Mouse (Mus musculus): Measurements from ENCODE around the gene Arl2.
A peak's percentile ranks its signal among the peaks of the same experiment; 100 is the strongest.
"Not testable (repeated sequence)": the region's sequence is repeated elsewhere in the genome, so short reads cannot be mapped to it uniquely, and the experiment has no call there.

Gene Arl2

DNA sequence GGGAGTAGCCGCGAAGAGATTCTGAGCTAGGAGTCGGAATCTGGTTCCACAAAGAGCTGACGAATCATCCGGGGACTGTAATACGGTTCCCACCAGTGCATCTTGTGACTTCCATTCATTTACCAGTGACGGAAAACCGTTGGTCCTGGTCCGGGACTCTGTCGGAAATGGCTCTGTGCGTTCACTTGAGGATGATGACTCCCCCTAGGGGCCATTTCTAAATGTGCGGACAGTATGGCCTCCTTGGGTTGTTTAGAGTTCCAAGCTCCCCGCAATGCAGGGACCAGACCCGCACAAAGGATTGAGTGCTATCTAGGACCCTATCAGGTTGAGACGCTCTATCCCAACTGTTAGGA is at the start of gene Arl2:
Gene Arl2 (minus strand): TSS at position 155 of the 356 bp plus-strand sequence.
- DNase-seq (ENCODE audit: low spot score) = peak; percentile 81

DNA sequence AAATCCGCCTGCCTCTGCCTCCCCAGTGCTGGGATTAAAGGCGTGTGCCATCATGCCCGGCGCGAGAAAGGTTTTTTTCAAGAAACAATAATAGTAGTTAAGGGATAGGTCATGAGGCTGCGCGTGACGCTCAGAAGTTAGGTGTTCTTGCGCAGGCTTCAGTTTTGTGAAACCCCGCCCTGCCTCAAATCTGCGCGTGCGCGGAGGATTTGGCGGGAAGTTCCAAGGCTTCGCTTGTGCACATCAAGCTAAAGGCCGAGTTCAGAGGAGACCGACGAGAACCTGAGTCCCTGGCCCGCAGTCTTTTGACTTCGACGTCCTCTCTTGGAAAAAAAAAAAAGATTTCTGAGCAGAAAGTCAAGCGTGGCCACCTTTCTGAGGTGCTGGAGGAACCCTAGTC is 42.8 kb upstream of the Arl2 start, which contains the start of gene Majin:
Gene Majin (plus strand): TSS at position 258 of the 400 bp plus-strand sequence.
- DNase-seq (ENCODE audit: low spot score) = peak; percentile 87

DNA sequence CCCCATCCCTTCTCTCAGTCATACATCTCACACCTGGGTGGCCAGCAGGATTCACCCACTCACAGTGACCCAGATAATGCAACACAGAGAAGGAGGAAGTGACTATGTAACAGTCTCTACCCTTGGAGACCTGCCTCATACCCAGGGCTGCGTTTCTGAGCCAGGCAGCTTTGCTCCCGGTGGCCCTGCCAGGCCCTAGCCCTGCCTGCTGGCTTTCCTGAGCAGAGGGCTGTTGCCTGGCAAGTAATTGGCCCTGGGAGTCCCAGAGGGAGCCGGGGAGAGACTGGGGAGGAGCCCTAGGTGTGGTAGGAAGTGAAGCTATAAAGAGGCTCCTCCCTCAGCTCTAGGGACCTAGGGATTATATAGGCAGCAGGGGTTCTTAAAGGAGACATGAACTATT is 41.2 kb upstream of the Arl2 start:
- DNase-seq (ENCODE audit: low spot score) = no peak

DNA sequence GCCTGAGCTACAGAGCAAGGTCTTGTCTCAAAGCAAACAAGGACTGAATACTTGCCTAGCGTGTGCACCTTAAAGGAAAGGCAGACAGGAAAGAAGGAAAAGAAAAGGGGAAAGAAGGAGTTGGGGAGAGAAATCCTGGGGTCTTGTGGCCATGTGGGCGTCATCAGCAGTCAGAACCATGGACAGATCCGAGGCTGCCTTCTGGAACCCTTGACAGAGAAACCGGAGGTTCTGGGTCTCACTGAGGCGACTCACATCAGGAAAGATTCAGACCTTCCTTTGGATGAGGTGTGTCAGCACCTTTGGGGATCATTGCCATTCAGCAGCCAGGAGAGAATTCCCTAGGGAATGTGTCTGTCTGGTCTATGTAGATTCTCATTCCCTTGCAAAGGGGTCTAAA is 40.3 kb upstream of the Arl2 start:
- DNase-seq (ENCODE audit: low spot score) = no peak

DNA sequence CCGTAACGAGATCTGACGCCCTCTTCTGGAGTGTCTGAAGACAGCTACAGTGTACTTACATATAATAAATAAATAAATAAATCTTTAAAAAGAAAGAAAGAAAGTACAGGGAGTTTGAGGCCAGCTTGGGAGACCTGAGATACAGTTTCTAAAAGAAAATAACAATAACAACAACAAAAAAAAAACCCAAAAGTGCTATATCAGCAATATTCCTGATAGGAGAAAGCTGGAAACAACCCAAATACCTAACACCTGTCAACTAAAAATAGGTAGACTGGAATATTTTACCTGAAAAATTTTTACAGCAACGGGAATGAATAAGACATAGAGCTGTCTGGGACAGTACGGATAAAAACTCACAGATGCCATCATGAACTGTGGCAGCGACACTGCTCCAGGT is 37.4 kb upstream of the Arl2 start:
- DNase-seq (ENCODE audit: low spot score) = no peak

DNA sequence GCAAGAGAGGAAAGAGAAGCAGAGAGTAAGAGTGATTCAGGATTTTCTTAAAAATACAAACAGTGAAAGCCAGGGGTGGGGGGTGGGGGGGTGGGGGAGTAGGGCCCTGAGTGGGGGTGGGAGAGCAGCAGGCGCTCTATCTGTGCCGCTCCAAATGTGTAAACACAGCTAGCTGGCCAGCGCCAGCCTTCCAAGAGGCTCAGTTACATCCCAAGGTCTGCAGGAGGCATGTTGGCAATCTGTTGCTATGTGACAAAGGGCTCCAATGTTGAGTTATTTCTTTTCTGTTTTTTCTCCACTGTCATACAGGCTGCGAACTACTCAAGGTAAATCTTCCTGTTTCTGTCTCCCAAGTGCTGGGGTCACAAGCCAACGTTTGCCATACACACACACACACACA is 33.4 kb upstream of the Arl2 start:
- DNase-seq (ENCODE audit: low spot score) = peak; percentile 58

DNA sequence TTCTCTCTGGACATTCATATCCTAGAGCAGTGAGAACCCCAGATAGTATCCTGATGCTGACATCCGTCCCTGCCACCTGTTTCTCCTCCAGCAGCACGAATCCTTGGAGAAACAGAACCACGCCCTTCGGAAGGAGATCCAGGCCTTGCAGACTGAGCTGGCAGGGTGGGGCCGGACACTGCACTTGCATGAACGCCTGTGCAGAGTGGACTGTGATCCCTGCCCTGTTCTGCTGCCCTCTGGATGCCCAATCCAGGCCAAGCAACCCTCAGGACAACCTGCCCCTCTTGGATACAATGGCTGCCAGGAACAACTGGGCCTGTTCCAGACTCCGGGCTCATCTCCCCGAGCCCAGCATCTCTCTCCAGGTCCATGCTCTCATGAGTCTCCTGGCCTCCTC is 29.9 kb upstream of the Arl2 start:
- no peak for DNase-seq (ENCODE audit: low spot score)

DNA sequence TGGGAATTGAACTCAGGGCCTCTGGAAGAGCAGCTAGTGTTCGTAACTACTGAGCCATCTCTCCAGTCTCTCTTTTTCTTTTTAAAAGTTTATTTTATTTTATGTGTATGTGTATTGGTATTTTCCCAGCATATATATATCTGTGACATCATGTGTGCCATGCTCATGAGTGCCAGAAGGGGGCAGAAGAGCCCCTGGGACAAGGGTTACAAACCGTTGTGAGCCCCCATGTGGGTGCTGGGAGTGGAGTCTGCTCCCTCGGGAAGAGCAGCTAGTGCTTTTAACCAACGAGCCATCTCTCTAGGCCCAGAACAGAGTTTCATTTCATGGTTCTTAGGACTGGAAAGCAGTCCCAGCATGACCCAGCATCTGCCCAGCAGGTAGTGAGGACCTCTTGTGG is 25.4 kb upstream of the Arl2 start:
- no peak for DNase-seq (ENCODE audit: low spot score)

DNA sequence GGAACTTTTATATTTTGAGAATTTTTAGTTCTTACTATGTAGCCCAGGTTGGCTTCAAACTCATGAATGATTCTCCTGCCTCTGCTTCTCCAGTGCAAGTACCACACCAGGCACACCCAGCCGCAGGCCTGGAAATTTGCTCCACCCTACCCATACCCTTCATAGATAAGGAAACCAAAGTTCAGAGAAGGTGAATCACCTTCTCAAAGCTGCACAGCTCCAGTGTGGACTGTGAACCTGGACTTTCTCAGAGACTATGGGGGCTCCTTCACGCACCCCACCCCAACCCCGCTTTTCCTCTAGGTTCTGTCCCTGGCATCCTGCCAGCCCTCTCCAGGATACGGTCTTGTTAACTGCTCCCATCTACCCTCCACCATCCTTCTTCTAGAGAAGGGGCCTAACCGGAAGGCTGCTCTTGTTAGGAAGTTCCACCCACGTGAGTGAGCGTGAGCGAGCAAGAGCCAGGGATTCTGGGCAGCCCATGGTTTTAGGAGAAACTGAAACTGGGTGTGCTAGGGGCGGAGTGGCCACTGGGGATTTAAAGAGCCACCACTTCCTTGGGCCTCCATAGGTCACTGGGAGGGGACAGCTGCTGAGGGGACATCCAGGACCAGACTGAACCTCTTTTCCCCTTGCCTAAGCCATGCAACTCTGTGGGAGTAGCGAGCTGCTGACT is 22.7 kb upstream of the Arl2 start:
- DNase-seq (ENCODE audit: low spot score) = no peak

DNA sequence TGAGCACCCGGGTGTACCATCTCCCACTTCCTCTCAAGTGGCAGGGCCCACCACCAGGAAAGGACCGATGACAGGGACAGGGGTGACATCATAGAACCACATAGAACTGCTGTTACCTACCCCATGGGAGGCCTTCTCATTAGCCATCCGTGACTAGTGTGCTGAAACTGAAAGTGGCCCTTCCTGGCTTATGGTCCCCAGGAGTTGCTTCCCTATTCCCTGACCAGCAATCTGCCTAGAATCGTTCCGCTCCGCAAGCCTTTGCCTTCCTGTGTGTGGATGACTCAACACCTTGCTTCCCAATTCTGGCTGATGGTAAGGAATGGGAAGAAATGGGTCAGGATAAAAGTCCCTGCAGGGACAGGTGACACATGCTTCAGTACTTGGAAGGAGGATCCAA is 15.9 kb upstream of the Arl2 start:
- DNase-seq (ENCODE audit: low spot score) = no peak

DNA sequence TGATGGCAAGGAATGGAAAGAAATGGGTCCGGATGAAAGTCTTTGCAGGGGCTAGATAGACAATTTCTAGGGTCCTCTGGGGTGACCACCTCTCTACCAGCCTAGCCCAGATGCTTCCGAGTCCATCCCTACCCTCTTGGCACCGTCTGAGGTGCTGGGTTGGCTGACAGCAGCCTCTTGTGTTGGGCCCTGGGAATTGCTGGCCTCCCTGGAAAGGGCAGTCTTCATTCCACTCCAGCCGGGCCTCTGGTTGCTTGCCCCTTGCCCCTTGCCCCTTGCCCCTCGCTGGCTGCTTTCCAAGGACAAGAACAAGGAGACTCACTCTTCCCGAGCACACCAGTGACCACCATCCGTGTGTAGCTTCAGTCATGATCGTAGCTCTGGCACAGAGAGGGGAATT is 15.0 kb upstream of the Arl2 start:
- no peak for DNase-seq (ENCODE audit: low spot score)

DNA sequence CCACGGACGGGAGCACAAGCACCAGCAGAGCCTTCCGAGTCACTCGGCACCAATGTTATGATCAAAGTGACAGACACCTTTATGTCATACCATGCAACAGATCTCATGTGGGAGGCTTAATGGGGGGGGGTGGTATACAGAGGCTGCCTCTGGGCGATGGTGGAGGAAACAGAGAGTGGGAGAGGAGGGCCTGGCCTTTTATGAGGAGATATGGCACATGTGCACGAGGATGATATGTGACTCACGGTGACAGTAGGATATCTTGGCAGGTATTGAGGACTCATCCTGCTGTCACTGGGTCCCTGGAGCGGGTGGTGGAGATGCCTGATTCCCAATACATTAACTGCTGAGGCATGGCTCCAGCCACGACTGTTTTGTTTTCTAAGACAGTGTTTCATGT is 13.8 kb upstream of the Arl2 start:
- DNase-seq (ENCODE audit: low spot score) = no peak

DNA sequence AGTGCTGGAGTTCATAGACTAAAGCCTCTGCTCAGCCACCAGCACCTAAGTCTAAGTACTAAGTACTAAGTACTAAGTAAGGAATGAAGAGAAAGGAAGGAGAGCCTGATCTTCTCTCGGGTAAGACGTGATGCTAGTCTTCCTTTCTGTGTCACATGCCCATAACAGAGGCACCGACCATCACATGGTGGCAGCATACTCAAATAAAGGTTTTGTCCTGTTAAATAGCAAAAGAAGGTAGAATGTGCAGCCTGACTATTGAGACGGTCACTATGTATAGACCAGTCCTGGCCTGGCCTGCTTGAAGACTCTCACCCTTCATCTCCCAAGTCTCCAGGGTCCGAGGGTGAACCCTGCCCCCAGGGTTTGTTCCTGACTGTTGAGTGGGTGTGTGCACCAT is 3.5 kb upstream of the Arl2 start:
- no peak for DNase-seq (ENCODE audit: low spot score)

DNA sequence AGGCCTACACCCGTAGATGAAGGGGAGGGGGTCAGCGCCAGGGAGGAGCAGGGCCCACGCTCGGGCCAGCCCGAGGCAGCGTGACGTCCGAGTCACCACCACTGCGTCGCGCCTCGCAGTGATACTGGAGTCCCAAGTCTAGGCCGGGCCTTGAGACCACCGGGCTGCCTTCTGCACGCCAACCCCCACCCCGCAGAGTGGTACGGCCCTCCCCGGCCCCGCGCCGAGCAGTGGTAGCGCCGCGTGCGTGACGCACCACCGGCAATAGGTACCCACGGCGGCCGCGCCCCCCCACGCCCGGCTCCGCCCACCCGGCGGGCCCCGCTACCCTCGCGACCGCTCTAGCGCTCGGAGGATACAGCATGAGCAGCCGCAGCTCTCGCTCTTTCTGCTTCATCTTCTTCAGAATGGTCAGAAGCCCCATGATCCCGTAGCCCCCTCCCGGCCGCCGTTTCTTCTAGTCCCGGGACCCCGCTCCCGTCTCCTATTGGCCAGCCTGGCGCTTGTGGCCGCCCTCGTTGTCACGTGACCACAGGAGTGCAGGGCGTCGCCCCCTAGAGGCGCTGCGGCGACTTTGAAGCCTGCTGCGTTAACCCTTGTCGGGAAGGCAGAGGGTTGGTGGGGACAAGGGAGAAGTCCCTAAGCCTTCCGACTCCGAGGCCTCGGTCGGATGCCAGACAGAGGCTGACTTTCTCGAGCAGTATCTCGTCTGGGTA is 512 bp downstream of the Arl2 start, which contains the start of gene Batf2:
Gene Batf2 (plus strand): TSS at position 306 of the 716 bp plus-strand sequence.
- peak; percentile 94 for DNase-seq (ENCODE audit: low spot score)

DNA sequence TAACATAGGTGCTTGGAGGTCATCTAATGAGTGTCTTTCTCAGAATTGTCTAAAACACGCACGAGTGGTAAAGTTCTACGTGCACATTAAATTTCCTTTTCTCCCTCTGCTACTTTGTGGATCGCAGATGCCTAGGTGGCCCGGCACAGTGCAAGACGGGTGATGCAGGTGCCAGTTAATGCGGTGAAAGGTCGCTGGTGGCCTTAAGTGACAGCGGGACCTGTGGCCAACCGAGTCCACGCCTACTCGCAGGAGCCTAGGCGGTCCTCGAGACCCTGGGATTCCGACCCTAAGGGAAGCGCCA is 1.0 kb downstream of the Arl2 start:
- no peak for DNase-seq (ENCODE audit: low spot score)

DNA sequence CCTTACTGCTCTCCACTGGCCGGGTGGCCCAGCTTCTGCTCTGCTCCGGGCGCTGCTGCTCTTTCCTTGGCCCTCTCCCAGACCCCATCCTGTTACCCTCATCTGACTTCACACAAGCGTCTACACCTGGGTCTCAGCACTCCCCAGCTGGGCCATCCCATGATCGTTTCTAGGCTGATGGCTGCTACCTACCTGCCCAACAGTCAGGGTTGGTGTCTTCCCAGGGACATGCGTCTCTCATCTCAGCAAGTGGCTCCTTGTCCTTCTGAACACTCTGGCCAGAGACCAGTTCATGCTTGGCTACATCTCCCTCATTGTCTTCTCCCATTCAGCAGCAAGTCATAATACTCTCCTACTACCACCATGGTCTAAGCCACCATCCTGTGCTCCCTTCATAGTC is 1.6 kb downstream of the Arl2 start:
- DNase-seq (ENCODE audit: low spot score) = no peak

DNA sequence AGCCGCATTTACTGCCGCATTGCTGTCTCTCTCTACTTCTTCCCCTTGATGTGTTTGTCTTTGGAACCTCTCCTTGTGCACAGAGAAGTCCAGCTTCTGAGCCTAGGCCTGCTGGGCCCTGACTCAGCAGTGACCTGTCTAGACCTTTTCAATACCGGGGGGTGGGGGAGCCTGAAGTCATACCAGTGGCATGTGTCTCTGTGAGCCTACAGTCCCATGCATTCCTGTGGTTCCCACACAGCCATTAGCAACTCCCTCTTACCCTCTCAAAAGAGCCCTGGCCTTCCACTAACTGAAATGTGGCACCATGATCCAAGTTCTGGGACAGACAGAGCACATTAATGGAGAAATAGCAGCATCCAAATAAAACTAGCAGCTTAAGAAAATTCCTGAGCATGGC is 5.0 kb downstream of the Arl2 start:
- no peak for DNase-seq (ENCODE audit: low spot score)

DNA sequence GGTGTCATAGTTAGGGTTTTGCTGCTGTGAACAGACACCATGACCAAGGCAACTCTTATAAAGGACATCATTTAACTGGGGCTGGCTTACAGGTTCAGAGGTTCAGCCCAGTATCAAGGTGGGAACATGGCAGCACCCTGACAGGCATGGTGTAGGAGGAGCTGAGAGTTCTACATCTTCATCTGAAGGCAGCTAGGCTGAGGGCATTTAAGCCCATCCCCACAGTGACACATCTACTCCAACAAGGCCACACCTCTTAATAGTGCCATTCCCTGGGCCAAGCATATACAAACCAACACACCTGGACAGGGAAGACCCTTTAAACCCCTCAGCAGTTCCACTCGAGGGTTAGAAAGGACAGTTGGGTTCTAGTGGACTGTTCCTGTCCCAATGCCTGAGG is 8.2 kb downstream of the Arl2 start:
- DNase-seq (ENCODE audit: low spot score) = not testable (repeated sequence)

DNA sequence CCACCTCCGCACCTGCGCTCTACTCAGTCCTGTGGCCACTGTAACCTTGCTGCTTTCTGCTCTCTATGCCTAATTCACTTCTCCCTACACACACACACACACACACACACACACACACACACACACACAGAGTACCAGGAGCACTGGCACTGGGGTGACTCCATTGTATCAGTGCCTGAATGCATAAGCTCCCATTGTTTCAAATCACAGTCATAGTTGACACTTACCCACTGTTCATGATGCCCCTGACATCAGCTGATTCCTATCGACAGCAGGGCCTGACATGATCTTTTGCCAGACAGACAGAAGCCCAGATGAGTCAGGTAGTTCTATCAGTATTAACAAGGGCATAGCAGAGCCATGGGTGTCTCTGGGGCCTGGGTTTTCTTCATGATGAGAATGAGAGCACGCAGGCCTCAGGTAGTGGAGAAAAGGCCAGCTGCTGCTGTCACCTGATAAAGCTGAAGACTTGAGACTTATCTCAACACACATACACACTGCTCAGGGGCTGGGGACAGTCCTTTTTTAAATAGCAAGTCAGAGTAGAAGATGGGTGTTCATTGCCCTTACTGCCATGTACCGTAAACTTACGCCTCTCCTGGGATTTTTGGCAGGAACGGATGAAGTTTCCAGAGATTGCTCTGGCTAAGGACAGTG is 9.0 kb downstream of the Arl2 start:
- no peak for DNase-seq (ENCODE audit: low spot score)

DNA sequence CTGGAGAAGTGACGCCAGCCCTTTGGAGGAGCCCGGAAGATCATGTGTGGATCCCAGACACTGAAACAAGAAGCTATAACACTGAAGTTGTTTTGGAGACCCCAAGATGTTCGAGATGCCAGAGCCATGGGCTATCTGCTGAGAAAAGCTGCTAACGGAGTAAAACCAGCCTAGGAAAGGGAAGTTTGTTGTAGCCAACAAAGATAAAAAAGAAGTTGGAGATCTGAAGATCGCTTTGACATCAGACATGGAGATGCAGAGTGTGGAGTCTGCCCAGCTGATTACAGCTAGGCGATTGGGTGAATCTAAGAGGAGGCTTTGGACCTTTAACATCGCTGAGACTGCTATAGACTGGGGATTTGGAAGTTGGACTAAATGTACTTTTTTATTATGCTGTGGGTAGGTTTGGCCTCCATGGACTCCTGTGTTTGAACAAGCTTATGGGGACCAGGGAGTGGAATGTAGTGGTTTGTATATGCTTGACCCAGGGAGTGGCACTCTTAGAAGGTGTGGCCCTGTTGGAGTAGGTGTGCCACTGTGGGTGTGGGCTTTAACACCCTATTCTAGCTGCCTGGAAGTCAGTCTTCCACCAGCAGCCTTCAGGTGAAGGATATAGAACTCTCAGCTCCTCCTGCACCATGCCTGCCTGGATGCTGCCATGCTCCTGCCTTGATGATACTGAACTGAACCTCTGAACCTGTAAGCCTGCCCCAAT is 10.8 kb downstream of the Arl2 start:
- not testable (repeated sequence) for DNase-seq (ENCODE audit: low spot score)

DNA sequence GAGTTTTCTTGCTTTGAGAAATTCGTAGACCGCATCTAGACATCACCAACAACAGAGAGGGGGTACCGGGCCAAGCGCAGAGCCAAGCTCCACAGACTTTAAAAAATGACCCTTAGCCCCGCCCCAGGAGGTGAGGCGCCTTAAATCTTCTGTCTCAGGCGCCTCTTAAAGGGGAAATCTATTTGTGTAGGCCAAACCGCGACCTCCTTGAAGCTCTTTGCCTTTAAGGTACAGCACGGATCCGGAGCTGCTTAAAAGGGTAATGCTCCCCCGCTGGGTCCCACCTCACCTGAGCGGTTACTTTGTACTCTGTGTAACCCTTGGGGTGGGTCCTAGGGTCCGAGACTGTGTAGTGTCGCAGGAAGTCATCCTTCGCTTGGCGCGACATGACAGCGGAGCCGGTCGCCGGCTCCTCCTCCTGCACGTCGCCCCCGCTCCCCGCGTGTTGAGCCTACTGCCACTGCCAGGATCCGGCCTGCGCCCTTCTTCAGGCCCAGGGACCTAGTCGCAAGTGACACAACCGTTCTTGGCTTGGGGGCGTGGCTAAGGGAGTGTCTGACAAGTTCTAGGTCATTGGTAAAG is 13.5 kb downstream of the Arl2 start, which contains the start of gene Snx15:
Gene Snx15 (minus strand): TSS at position 545 of the 582 bp plus-strand sequence.
- peak; percentile 94 for DNase-seq (ENCODE audit: low spot score)

All from testis, postnatal 14 days (tissue).